Mouse (Mus musculus): ENCODE results near the gene Igfbp2.

DNA sequence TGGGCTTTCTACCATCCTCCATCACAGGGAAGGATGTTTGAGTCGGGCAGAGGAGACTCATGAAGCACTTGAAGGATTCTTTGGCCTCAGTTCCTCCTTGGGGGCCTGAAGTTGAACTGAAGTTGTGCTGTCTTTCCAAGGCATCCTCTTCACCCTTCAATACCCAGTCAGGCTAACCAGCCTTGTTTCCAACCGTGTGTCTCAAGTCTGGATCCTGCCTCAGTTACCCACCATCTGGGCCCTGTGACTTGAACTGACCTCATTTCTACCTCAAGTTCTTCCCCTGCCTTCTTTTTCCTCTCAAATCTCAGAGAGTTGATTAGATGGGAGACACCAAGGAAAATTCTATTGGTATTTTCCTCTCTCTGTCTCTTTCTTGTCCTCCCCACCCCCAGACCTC lies 36.2 kb downstream of the Igfbp2 start:
- no peak for TF ChIP-seq CTCF (IDR thresholded peaks at IDR 0.05; ENCODE audit: control insufficient read depth, insufficient read depth, insufficient read length)
- TF ChIP-seq MAX (IDR thresholded peaks at IDR 0.05) = no peak
- TF ChIP-seq MYOG (IDR thresholded peaks at IDR 0.05; ENCODE audit: control insufficient read depth, extremely low read depth, insufficient read length) = no peak
- no peak for TF ChIP-seq FOSL1 (IDR thresholded peaks at IDR 0.05; ENCODE audit: insufficient read depth, low read length, poor library complexity, severe bottlenecking)

Data from C2C12 (cell line).